Mouse (Mus musculus): Measurements from ENCODE around the gene Oas1a. TPM values are rescaled to one million over a fixed set of nuclear protein-coding genes. Genes with fewer than 3 reads are reported as not detected.
"Not testable (repeated sequence)": the region's sequence is repeated elsewhere in the genome, so short reads cannot be mapped to it uniquely, and the experiment has no call there.

Gene Oas1a
- 0.77 and 2.0 TPM in 2 replicates for total RNA-seq (2014; rRNA removed)
- polyA plus RNA-seq (2015; fragmentation: Nextera tagmentation; extraction: Ambion mirVana) = 1.2 and 1.3 TPM in 2 replicates

- 36% methylated on average over 8 of the region's 12 CpGs for whole genome bisulfite sequencing
- H3K4me3 ChIP-seq (ENCODE audit: low read depth, low read length); H3K27ac ChIP-seq (ENCODE audit: low read depth, low read length); H3K4me2 ChIP-seq (ENCODE audit: low read depth); H3K9ac ChIP-seq; H3K36me3 ChIP-seq (ENCODE audit: insufficient read depth); H3K4me1 ChIP-seq (ENCODE audit: insufficient read depth); H3K27me3 ChIP-seq (ENCODE audit: insufficient read depth, low read length); DNase-seq; H3K9me3 ChIP-seq (ENCODE audit: low read length); ATAC-seq: not testable (repeated sequence)
Measured at GRCm38 (mm10) chr5:120906791-120907733, at the start of gene Oas1a. TSS of gene Oas1a (minus strand) at chr5:120907521.

DNA sequence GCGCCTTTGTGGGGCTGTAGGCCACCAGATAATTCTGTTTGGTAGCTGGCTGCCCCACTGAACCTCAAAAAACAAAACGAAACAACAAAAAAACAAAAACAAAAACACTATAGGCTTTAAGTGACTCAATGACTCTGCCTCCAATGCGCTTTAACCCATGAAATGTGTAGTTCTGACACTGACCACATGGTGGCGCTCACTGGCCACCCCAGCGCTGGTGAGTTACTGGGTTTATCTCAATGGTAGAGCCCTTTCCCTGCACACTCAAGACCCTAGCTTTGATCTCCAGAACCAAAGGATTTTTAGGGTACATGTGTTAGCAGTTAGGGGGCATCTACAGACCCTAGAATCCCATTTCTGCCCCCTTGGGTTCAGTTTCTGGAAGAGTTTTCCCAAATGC lies 46.7 kb upstream of the Oas1a start:
- ATAC-seq (peak; percentile 45; the same call in 1 of the 2 replicates), DNase-seq (peak; percentile 88)
- Histone ChIP-seq H3K4me2 (ENCODE audit: low read depth) (no peak overlapping the region), H3K36me3 (ENCODE audit: insufficient read depth) (peaks cover 3% of the 10 kb centered on the region; the same call in 1 of the 2 replicates), H3K9me3 (ENCODE audit: low read length) (no peaks in the 10 kb centered on the region), H3K27ac (ENCODE audit: low read depth, low read length) (no peak overlapping the region), H3K4me3 (ENCODE audit: low read depth, low read length) (no peak overlapping the region), H3K27me3 (ENCODE audit: insufficient read depth, low read length) (no peaks in the 10 kb centered on the region), H3K9ac (no peak overlapping the region), H3K4me1 (ENCODE audit: insufficient read depth) (no peaks in the 10 kb centered on the region)
- WGBS = 19% methylated on average over 5 of the region's 5 CpGs
- peak; percentile 94 for TF ChIP-seq CTCF (IDR thresholded peaks at IDR 0.05; ENCODE audit: low read depth)

DNA sequence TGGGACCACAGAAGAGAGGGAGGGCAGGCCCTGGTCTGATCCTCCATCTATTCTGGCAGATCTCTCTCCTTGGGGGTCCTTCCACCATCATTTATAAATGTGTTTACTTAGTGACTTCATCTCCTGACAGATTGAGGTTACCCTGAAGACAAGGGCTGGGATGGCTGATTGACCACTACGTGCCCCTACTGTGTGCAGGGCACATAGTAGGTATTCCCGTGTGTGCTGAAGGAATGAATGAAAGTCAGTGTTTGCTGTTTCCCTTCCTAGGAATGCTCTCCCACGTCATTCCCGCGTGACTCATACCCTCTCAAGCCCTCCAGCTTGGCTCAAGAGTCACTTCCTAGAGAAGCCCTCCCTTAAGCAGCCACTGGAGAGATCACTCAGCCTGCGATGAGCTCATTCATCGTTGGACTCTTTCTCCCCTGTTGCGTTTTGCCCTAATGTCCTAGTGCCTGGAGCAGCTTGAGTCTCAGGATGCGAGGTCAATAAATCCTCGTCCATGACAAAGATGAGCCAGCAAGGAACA lies 45.0 kb upstream of the Oas1a start:
- Histone ChIP-seq H3K27ac (ENCODE audit: low read depth, low read length) (no peak overlapping the region), H3K27me3 (ENCODE audit: insufficient read depth, low read length) (no peaks in the 10 kb centered on the region), H3K4me3 (ENCODE audit: low read depth, low read length) (no peak overlapping the region), H3K9me3 (ENCODE audit: low read length) (no peaks in the 10 kb centered on the region), H3K36me3 (ENCODE audit: insufficient read depth) (peaks cover 8% of the 10 kb centered on the region; the same call in 1 of the 2 replicates), H3K4me1 (ENCODE audit: insufficient read depth) (no peaks in the 10 kb centered on the region), H3K9ac (no peak overlapping the region), H3K4me2 (ENCODE audit: low read depth) (no peak overlapping the region)
- ATAC-seq = no peak
- 73% methylated on average over 10 of the region's 10 CpGs for WGBS
- no peak for TF ChIP-seq CTCF (IDR thresholded peaks at IDR 0.05; ENCODE audit: low read depth)
- DNase-seq = no peak

GRCm38 (mm10) chr5:120942076-120942475 lies 34.8 kb upstream of the Oas1a start:
- Histone ChIP-seq H3K27me3 (ENCODE audit: insufficient read depth, low read length) (no peaks in the 10 kb centered on the region), H3K9me3 (ENCODE audit: low read length) (no peaks in the 10 kb centered on the region), H3K9ac (no peak overlapping the region), H3K4me2 (ENCODE audit: low read depth) (no peak overlapping the region), H3K4me1 (ENCODE audit: insufficient read depth) (no peaks in the 10 kb centered on the region), H3K4me3 (ENCODE audit: low read depth, low read length) (no peak overlapping the region), H3K27ac (ENCODE audit: low read depth, low read length) (no peak overlapping the region), H3K36me3 (ENCODE audit: insufficient read depth) (no peaks in the 10 kb centered on the region; the same call in 1 of the 2 replicates)
- DNase-seq (no peak), ATAC-seq (no peak)
- WGBS = 59% methylated on average over 10 of the region's 10 CpGs
- TF ChIP-seq CTCF (IDR thresholded peaks at IDR 0.05; ENCODE audit: low read depth) = no peak

DNA sequence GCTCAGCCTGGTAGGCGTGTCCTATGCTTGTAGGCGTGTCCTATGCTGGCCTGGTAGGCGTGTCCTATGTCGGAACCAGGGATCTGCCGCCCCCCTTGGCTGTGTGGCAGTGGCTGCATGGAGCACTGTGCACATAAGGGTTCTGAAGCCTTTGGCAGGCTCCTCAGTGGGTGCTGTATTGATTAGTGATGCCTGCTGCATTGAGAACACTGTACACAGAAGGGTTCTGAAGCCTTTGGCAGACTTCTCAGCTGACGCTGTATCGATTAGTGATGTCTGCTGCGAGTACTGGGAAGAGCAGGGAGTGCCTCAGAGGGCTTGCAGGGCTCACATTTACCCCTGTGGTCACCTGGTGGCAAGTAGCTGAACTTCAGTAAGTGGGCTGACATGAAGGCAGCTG lies 31.3 kb upstream of the Oas1a start:
- H3K4me2 ChIP-seq (ENCODE audit: low read depth) = no peak overlapping the region
- H3K4me1 ChIP-seq (ENCODE audit: insufficient read depth) = no peaks in the 10 kb centered on the region
- no peaks in the 10 kb centered on the region for H3K9me3 ChIP-seq (ENCODE audit: low read length)
- H3K36me3 ChIP-seq (ENCODE audit: insufficient read depth) = no peaks in the 10 kb centered on the region; the same call in 1 of the 2 replicates
- TF ChIP-seq CTCF (IDR thresholded peaks at IDR 0.05; ENCODE audit: low read depth) = no peak
- no peak overlapping the region for H3K27ac ChIP-seq (ENCODE audit: low read depth, low read length)
- DNase-seq (no peak), ATAC-seq (peak; percentile 67; the same call in 1 of the 2 replicates)
- WGBS = 52% methylated on average over 8 of the region's 8 CpGs
- H3K4me3 ChIP-seq (ENCODE audit: low read depth, low read length) = no peak overlapping the region
- H3K27me3 ChIP-seq (ENCODE audit: insufficient read depth, low read length) = no peaks in the 10 kb centered on the region
- no peak overlapping the region for H3K9ac ChIP-seq

DNA sequence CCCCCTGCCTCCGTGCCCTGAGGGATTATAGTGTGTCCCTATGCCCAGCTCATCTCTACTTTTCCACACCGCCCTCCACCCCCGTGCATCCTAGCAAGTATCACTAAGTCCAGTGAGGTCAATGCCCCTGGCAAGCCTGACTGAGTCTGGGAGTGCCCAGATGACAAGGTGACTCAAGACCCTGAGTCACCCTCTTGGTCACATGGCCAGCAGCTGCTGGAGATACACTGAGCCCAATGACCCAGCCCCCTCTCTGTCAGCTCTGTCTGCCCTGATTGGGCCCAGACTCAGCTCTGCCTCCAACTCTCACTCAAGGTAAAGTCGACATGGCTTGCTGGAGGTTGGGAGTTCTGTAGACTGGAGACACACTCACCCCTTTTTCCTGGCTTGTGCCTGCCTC lies 30.5 kb upstream of the Oas1a start:
- 82% methylated on average over 4 of the region's 4 CpGs for WGBS
- H3K4me1 ChIP-seq (ENCODE audit: insufficient read depth) = no peaks in the 10 kb centered on the region
- no peak overlapping the region for H3K27ac ChIP-seq (ENCODE audit: low read depth, low read length)
- H3K9ac ChIP-seq = no peak overlapping the region
- no peak overlapping the region for H3K4me2 ChIP-seq (ENCODE audit: low read depth)
- H3K36me3 ChIP-seq (ENCODE audit: insufficient read depth) = no peaks in the 10 kb centered on the region; the same call in 1 of the 2 replicates
- no peaks in the 10 kb centered on the region for H3K9me3 ChIP-seq (ENCODE audit: low read length)
- no peak for DNase-seq
- no peak for TF ChIP-seq CTCF (IDR thresholded peaks at IDR 0.05; ENCODE audit: low read depth)
- no peak overlapping the region for H3K4me3 ChIP-seq (ENCODE audit: low read depth, low read length)
- no peaks in the 10 kb centered on the region for H3K27me3 ChIP-seq (ENCODE audit: insufficient read depth, low read length)
- ATAC-seq = no peak

GRCm38 (mm10) chr5:120933966-120934365 lies 26.6 kb upstream of the Oas1a start:
- H3K27me3 ChIP-seq (ENCODE audit: insufficient read depth, low read length) = no peaks in the 10 kb centered on the region
- no peak for TF ChIP-seq CTCF (IDR thresholded peaks at IDR 0.05; ENCODE audit: low read depth)
- H3K4me1 ChIP-seq (ENCODE audit: insufficient read depth) = no peaks in the 10 kb centered on the region
- no peak overlapping the region for H3K4me2 ChIP-seq (ENCODE audit: low read depth)
- DNase-seq (no peak), ATAC-seq (no peak)
- H3K36me3 ChIP-seq (ENCODE audit: insufficient read depth) = no peaks in the 10 kb centered on the region
- no peak overlapping the region for H3K9ac ChIP-seq
- no peak overlapping the region for H3K27ac ChIP-seq (ENCODE audit: low read depth, low read length)
- WGBS = 16% methylated on average over 5 of the region's 5 CpGs
- no peak overlapping the region for H3K4me3 ChIP-seq (ENCODE audit: low read depth, low read length)
- no peaks in the 10 kb centered on the region for H3K9me3 ChIP-seq (ENCODE audit: low read length)

All from forebrain, postnatal 0 days (tissue).